Mouse (Mus musculus): ENCODE measurements around the gene Sarm1. TPM values are rescaled to one million over a fixed set of nuclear protein-coding genes. Genes with fewer than 3 reads are reported as not detected.

Sarm1 gene
- total RNA-seq, 2 experiments from 2014 or later = 0.45 to 0.59 TPM

Other genes with a start within 250 kb of the Sarm1 start
- gene 2610507B11Rik, start 236.0 kb downstream of the Sarm1 start, total RNA-seq (2021) = 100 to 1,000 TPM; 203 to 219 TPM
- under 1 TPM; 0.37 to 0.49 TPM for gene BC030499, start 206.9 kb downstream of the Sarm1 start, total RNA-seq (2021)
- gene Spag5, start 196.2 kb downstream of the Sarm1 start, total RNA-seq (2021) = under 1 TPM; 0.28 to 0.35 TPM
- gene Aldoc, start 174.8 kb downstream of the Sarm1 start, total RNA-seq (2021) = 1 to 10 TPM in 1 of 2 experiments, under 1 TPM in 1; 0.97 to 1.2 TPM
- 10 to 100 TPM; 24.6 to 26.7 TPM for gene Pigs, start 169.3 kb downstream of the Sarm1 start, total RNA-seq (2021)
- 1 to 10 TPM; 5.2 to 5.8 TPM for gene Unc119, start 154.3 kb downstream of the Sarm1 start, total RNA-seq (2021)
- not detected for gene Foxn1, start 111.2 kb downstream of the Sarm1 start, total RNA-seq (2021)
- not detected for gene Slc13a2, start 75.5 kb downstream of the Sarm1 start, total RNA-seq (2021)
- gene Slc46a1, start 32.1 kb downstream of the Sarm1 start, total RNA-seq (2021) = 1 to 10 TPM; 2.5 to 2.7 TPM
- 10 to 100 TPM; 15.2 to 18.5 TPM for gene Vtn, start 1.3 kb upstream of the Sarm1 start, total RNA-seq (2021)
- gene Sebox, start 5.7 kb upstream of the Sarm1 start, total RNA-seq (2021) = not detected
- gene Tmem199, start 14.4 kb upstream of the Sarm1 start, total RNA-seq (2021) = 10 to 100 TPM; 10.4 to 12.2 TPM
- 100 to 1,000 TPM; 150 to 158 TPM for gene Poldip2, start 14.4 kb upstream of the Sarm1 start, total RNA-seq (2021)
- gene Tnfaip1, start 38.6 kb upstream of the Sarm1 start, total RNA-seq (2021) = 10 to 100 TPM; 37.6 to 43.3 TPM
- 10 to 100 TPM; 31.9 to 32.6 TPM for gene Ift20, start 38.6 kb upstream of the Sarm1 start, total RNA-seq (2021)
- 1 to 10 TPM; 4.2 to 6.1 TPM for gene Tmem97, start 53.0 kb upstream of the Sarm1 start, total RNA-seq (2021)
- gene Nlk, start 199.6 kb upstream of the Sarm1 start, total RNA-seq (2021) = 10 to 100 TPM; 13.1 to 13.2 TPM

Measured in heart, adult 18-20 months (tissue).